Mouse (Mus musculus) lung, postnatal 0 days (tissue): ENCODE measurements around the gene Nutm1.

ENCODE experiments used
- CTCF ChIP-seq: IDR thresholded peaks from 2 replicates; pipeline ENCODE4 v1.5.1; 2016; ENCODE audit warnings: antibody characterized with exemption, mild to moderate bottlenecking
- EP300 ChIP-seq: IDR thresholded peaks from 2 replicates; pipeline ENCODE4 v1.6.1; 2016; ENCODE audit warnings: antibody characterized with exemption, mild to moderate bottlenecking, control low read depth

- TF ChIP-seq CTCF (peak; percentile 68), EP300 (no peak)
Measured at GRCm38 (mm10) chr2:112215977-112216376, 43.1 kb downstream of the Nutm1 start.
